Mouse (Mus musculus) adrenal gland, postnatal 14 days (tissue): ENCODE results near the gene Sfxn2. TPM values are rescaled to one million over a fixed set of nuclear protein-coding genes. Genes with fewer than 3 reads are reported as not detected.

Source experiments
- DNase-seq: peaks from one replicate; pipeline ENCODE4 v3.0.0; 2021; ENCODE audit warnings: mixed read lengths
- total RNA-seq: library from RNA; stranded (reverse); gene quantifications from 2 replicates; pipeline ENCODE4 v1.2.3, GENCODE M21; 2021

Gene Sfxn2
- total RNA-seq, 1 experiment from 2014 or later: 12.7 TPM

DNA sequence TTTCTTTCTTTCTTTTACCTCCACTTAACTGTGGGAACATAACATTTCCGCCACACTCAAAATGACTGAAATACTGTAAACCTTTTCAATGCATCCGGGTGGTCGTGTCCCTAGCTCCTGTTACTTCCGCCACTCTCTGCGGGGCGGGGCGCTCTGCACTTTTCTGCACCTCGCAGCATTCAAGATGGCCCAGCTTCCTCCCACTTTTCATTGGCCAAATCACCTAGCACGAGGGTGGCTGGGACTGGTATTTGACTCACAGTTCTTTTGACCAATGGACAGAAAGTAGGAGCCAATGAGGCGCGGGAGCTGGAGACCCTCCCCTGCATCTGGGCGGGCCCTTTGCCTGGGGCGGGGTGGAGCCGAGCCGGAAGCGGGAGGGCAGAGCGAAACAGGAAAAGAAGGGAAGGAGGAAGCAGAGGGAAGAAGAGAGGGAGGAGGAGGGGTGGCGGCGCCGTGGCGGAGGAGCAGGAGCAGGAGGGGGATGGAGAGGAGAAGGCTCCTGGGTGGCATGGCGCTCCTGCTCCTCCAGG, 25.6 kb downstream of the Sfxn2 start, which contains the start of gene Wbp1l:
Gene Wbp1l, plus strand, starts transcription at position 365 of the 533 bp plus-strand sequence.
- peak; percentile 99 for DNase-seq

DNA sequence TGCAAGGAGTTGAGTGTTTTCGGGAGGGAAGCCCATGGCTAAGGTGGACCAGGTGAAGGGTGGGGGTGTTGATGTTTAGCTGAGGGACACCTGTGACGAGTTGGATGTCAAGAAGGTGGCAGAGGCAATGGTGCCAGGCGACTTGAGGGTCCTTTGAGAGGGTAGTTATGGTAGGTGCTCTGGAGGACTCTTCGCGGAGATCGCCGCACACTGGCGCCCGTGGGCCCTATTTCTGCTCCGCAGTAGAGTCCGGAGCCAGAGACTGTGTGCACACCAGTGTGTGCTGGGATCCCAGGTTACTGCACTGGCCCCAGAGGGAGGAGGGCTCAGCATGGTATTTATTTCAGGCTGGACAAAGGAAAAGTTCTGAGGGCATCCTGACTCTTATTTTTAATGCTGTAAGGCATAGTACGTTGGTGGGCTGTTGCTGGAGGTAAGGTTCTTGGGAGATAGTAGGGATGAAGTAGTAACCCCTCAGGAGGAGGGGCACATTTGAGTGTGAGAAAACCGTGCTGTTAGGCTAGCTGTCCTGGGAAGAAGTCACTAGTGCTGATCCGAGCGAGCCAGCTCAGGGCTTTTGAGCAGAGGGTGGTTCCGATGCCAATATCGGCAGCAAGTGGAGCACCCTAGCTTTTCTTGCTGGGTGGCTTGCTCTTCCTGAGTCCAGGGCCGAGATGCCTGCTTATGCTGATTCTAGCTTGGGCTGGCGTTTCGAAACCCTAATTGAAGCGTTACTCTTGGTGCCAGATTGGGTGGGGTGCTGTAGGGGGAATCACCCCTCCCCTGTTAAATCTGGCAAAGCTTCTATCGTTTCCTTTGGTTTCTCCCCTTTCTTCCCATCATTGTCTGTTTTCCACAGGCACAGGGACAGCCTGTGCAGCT, 26.5 kb downstream of the Sfxn2 start:
- peak; percentile 54 for DNase-seq

- peak; percentile 75 for DNase-seq
Observed at GRCm38 (mm10) chr19:46600371-46600770, 27.2 kb downstream of the Sfxn2 start.

GRCm38 (mm10) chr19:46601491-46601890, 28.3 kb downstream of the Sfxn2 start:
- peak; percentile 52 for DNase-seq

DNA sequence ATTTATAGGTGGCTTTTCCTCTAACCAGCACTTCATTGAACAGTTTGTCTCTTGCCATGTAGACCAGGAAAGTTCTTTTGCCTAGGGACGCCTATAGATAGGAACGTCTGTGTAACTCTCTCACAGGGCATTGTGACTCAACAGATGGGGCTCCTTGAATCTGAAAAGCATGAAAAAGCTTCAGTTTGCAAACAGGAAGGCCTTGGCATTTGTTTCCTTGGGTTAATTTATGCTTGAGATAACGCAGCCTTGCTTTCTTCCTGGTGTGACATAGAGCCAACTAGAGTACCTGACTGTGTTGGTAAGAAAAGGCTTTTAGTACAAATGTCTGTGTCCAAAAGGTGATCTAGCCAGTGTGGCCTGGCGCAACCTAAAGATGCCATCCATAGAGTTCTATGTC, 29.2 kb downstream of the Sfxn2 start:
- DNase-seq: no peak

DNA sequence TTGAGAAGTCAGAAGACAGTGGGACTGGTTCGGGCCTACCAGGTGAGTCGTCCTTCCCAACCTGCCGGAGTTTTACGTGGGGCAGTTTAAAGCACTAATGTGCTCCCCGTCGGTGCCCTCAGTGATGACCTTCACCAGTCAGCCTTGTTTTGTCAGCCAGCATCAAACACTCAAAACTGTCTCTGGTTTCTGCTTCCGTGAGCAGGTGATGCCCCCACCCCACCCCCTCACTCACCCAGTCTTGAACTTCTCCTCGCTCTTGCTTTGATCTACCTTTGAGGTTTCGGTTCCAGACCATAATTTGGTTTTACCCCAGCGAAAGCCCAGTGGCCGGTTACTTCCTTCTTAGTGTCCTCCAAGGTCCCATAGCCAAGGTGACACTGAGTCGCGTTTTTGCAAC, 33.6 kb downstream of the Sfxn2 start:
- no peak for DNase-seq

DNA sequence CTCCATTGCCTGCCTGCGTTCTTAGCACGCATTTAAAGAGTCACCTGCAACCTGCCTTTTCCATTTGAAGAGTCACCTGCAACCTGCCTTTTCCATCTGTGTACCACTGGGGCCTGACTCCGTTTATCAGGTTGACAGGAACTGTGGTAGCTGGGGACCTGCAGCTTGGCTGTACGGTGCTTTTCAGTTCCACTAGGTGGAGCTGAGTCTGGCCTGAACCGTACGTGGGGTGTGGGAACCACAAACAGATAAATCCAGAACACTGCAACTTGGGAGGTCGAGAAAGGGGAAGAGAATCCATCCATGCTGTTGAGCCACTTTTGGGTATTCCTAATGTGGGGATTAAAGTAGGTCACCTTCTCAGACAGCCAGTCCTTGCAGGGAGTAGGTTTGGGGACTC, 34.3 kb downstream of the Sfxn2 start:
- DNase-seq: peak; percentile 65

- no peak for DNase-seq
Observed at GRCm38 (mm10) chr19:46608158-46608557, 35.0 kb downstream of the Sfxn2 start.

- DNase-seq: no peak
Observed at GRCm38 (mm10) chr19:46616378-46616777, 43.2 kb downstream of the Sfxn2 start.

DNA sequence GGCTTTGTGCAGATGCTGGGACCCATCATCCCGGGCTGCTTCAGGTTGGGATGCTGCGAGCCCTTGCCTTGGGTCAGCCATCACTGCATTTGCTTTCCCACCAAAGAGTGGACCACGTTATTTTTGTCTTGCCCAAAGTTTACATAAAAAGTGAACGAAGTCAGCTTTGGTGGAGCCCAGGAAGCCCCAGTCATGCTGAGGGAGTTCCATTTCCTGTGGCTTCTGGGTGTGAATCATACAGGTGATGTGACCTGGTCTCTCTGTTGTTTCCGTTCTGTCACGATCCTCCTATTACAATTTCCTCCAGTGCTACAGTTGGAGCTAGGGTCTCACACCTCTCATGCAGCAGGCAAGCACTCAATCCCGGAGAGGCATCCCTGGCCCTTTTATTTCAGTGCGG, 44.2 kb downstream of the Sfxn2 start:
- DNase-seq: no peak

DNA sequence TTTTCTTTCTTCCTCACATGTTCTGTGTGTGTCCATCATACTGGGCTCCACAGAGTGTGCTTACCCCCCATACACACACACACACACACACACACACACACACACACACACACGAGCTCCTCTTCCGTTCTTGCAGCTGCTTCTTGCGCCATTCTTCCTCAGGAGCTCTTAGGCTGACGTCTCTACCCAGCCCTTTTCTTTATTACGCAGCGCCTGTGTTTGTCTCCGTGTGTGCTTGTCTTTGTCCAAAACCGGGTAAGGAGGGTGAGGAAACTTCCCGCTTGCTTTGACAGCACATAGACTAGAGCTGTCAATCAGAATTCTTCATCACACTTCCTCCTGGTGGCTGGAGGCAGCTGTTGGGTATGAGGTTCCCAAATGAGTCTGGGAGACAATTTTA, 45.2 kb downstream of the Sfxn2 start:
- DNase-seq: no peak

DNA sequence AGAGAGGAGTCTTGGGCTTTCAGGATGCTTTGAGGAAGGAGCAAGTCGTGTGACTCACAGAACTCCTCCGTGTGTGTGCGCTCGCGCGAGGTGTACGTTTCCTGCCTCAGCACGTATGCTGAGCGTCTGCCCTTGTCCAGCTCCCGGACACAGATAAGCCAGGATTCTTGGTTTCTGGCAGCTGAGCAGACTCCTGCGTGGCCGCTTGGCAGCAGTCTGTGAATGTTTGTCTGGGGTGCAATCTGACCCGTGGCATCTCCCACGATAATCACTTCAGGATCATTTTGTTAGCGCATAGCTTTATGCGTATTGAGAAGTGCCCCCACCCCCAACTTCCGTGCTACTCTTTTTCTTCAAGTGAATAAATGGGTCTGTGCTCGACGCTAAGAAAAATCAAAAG, 45.8 kb downstream of the Sfxn2 start:
- peak; percentile 74 for DNase-seq

DNA sequence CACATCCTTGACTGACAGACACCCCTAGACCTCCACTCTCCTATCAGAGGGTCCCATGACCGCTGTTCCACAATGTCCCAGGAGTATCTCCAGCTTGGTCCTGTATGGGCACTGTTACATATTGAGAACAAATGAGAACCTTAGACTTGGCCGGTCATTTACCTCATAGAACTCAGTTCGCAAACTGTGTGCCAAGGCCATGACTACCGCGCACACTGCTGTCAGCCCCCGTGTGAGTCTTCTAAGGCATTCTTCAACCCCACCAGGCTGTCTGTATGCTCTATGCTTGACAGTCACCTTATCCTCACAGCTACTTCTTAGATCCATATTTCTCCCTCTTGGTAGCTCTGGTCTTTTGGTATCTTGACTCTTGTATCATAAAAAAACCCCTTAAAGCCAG, 46.4 kb downstream of the Sfxn2 start:
- no peak for DNase-seq

DNA sequence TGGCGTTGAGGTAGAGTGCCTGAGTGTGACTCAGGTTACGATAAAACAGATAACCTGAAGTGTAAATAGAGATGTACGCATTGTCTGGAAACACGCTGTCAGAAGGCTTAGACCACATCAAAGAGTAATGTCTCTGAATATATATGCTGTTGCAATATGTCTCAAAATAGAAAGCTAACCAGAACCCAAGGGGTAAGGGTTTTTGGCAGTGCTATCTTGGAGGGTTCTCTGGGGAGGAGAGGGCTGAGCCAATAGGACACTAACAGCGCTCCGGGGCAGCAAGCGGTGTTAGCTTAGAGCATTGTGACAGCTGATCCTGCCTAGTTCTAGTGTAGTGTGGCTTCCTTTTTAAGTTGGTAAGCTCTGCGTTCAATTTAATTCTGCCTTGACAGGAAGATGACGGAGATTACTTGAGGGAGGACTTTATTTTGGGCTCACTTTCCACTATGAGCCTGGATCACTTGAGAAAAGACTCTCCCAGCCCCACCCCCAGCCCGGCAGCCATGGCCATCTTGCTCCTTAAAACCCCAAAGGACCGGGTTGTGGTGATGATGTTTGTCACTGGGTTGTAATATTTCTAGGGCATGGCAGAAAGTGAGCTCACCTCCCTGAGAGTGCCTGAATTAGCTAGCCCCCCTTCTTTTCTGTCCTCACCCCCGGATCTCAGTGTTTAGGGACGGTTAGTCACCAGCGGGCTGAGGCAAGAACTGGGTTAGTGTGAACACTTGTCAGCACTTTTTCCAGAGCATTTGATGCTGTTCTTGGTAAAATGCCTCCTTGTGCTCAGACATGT, 47.0 kb downstream of the Sfxn2 start:
- peak; percentile 56 for DNase-seq

GRCm38 (mm10) chr19:46621236-46622183, 48.3 kb downstream of the Sfxn2 start:
- no peak for DNase-seq

- no peak for DNase-seq
Observed at GRCm38 (mm10) chr19:46622659-46623193, 49.6 kb downstream of the Sfxn2 start.

GRCm38 (mm10) chr19:46623194-46623667, 50.1 kb downstream of the Sfxn2 start:
- peak; percentile 58 for DNase-seq

- DNase-seq: peak; percentile 65
Observed at GRCm38 (mm10) chr19:46623790-46624772, 50.9 kb downstream of the Sfxn2 start.

DNA sequence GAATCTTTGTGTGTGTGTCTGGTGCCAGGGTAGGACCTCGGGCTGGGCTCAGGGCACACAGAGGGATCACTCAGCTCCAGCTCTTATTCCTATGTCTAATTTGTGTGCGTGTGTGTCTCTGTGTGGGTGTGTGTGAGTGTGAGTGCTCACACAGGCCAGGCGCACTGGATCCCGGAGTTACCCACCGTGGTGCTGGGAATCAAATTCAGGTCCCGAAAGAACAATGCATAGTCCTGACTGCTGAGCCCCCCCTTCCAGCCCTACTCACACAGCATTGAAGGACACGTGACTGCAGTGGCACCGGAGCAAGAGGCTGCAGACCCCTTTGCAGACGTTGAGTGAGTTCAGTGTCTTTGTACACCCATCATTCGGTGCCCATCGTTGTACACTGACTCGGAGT, 51.9 kb downstream of the Sfxn2 start:
- DNase-seq: no peak

DNA sequence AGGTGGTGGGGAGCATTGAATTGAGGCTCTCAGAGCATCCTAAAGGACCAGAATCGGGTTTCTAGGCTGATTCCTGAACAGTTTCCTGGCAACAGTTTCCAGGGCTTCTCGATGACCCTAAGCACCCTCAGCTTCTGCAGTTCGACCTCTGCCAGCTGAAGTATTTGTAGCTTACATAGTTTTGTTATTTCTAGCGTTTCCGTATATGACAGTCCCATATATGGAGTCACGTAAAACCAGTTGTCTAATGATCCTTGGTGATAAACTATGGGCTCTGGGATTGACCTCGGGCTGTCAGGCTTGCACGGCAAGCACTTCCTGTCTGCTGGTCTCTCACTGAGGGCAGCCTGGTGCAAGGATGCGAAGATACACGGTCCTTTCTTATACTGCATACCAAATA, 52.4 kb downstream of the Sfxn2 start:
- DNase-seq: no peak
